Mouse (Mus musculus): ENCODE results near the gene Pkmyt1. TPM values are rescaled to one million over a fixed set of nuclear protein-coding genes. Genes with fewer than 3 reads are reported as not detected.

Pkmyt1 gene
- polyA plus RNA-seq, 2 experiments: 46.4 to 81.7 TPM

GRCm38 (mm10) chr17:23744651-23745050, 18.5 kb downstream of the Pkmyt1 start:
- DNase-seq (ENCODE audit: low spot score) (no peak), ATAC-seq (ENCODE audit: low FRiP score, low read depth) (no peak)
- peak overlapping the region; percentile 41; the same call in 1 of the 2 replicates for H3K4me2 ChIP-seq (replicated peaks; ENCODE audit: low read depth, low read length, severe bottlenecking)
- peaks cover 70% of the 10 kb centered on the region for H3K27me3 ChIP-seq (ENCODE audit: control insufficient read depth, insufficient read depth, low read length)
- WGBS: 4% methylated on average over 8 of the region's 14 CpGs
- H3K9me3 ChIP-seq (ENCODE audit: control insufficient read depth, low read length): no peaks in the 10 kb centered on the region
- H3K36me3 ChIP-seq (ENCODE audit: control insufficient read depth, insufficient read depth, low read length): no peaks in the 10 kb centered on the region
- H3K9ac ChIP-seq (ENCODE audit: low read depth, low read length, severe bottlenecking): peak overlapping the region; percentile 38; the same call in 1 of the 2 replicates
- peak overlapping the region; percentile 24 for H3K4me3 ChIP-seq (replicated peaks; ENCODE audit: low read length)
- H3K4me1 ChIP-seq (ENCODE audit: control insufficient read depth, insufficient read depth, low read length): peaks cover 22% of the 10 kb centered on the region
- H3K27ac ChIP-seq (replicated peaks; ENCODE audit: low read depth, low read length): no peak overlapping the region
- no peak for TF ChIP-seq POLR2A (IDR thresholded peaks at IDR 0.05; ENCODE audit: borderline replicate concordance, extremely low read depth, insufficient read depth, insufficient read length)

- Histone ChIP-seq H3K9me3 (ENCODE audit: control insufficient read depth, low read length) (no peaks in the 10 kb centered on the region), H3K27me3 (ENCODE audit: control insufficient read depth, insufficient read depth, low read length) (peaks cover 61% of the 10 kb centered on the region), H3K27ac (replicated peaks; ENCODE audit: low read depth, low read length) (no peak within 1 kb of the TSS), H3K9ac (ENCODE audit: low read depth, low read length, severe bottlenecking) (peak within 1 kb of the TSS; percentile 38), H3K36me3 (ENCODE audit: control insufficient read depth, insufficient read depth, low read length) (no peaks in the 10 kb centered on the region), H3K4me2 (replicated peaks; ENCODE audit: low read depth, low read length, severe bottlenecking) (peak within 1 kb of the TSS; percentile 41), H3K4me1 (ENCODE audit: control insufficient read depth, insufficient read depth, low read length) (peaks cover 20% of the 10 kb centered on the region), H3K4me3 (replicated peaks; ENCODE audit: low read length) (peak within 1 kb of the TSS; percentile 24)
- DNase-seq (ENCODE audit: low spot score): no peak
- TF ChIP-seq POLR2A (IDR thresholded peaks at IDR 0.05; ENCODE audit: borderline replicate concordance, extremely low read depth, insufficient read depth, insufficient read length): no peak
- peak; percentile 30 for ATAC-seq (ENCODE audit: low FRiP score, low read depth)
- 1% methylated on average over 35 of the region's 45 CpGs for WGBS
Observed at GRCm38 (mm10) chr17:23745301-23746251, 19.4 kb downstream of the Pkmyt1 start, which contains the start of gene Kremen2. TSS of gene Kremen2 (minus strand) at chr17:23745833.

- Histone ChIP-seq H3K4me3 (replicated peaks; ENCODE audit: low read length) (peak overlapping the region; percentile 24; the same call in 1 of the 2 replicates), H3K4me2 (replicated peaks; ENCODE audit: low read depth, low read length, severe bottlenecking) (peak overlapping the region; percentile 41), H3K9me3 (ENCODE audit: control insufficient read depth, low read length) (no peaks in the 10 kb centered on the region), H3K27me3 (ENCODE audit: control insufficient read depth, insufficient read depth, low read length) (peaks cover 56% of the 10 kb centered on the region), H3K4me1 (ENCODE audit: control insufficient read depth, insufficient read depth, low read length) (peaks cover 17% of the 10 kb centered on the region), H3K9ac (ENCODE audit: low read depth, low read length, severe bottlenecking) (no peak overlapping the region), H3K36me3 (ENCODE audit: control insufficient read depth, insufficient read depth, low read length) (peaks cover 4% of the 10 kb centered on the region), H3K27ac (replicated peaks; ENCODE audit: low read depth, low read length) (no peak overlapping the region)
- ATAC-seq (ENCODE audit: low FRiP score, low read depth) (no peak; the same call in 1 of the 2 replicates), DNase-seq (ENCODE audit: low spot score) (no peak)
- 6% methylated on average over 12 of the region's 12 CpGs for WGBS
- no peak for TF ChIP-seq POLR2A (IDR thresholded peaks at IDR 0.05; ENCODE audit: borderline replicate concordance, extremely low read depth, insufficient read depth, insufficient read length)
Observed at GRCm38 (mm10) chr17:23746311-23746710, 20.2 kb downstream of the Pkmyt1 start.

GRCm38 (mm10) chr17:23746767-23747166, 20.6 kb downstream of the Pkmyt1 start:
- Histone ChIP-seq H3K4me1 (ENCODE audit: control insufficient read depth, insufficient read depth, low read length) (peaks cover 17% of the 10 kb centered on the region), H3K4me2 (replicated peaks; ENCODE audit: low read depth, low read length, severe bottlenecking) (no peak overlapping the region), H3K9ac (ENCODE audit: low read depth, low read length, severe bottlenecking) (no peak overlapping the region), H3K27me3 (ENCODE audit: control insufficient read depth, insufficient read depth, low read length) (peaks cover 51% of the 10 kb centered on the region), H3K27ac (replicated peaks; ENCODE audit: low read depth, low read length) (no peak overlapping the region), H3K4me3 (replicated peaks; ENCODE audit: low read length) (no peak overlapping the region), H3K36me3 (ENCODE audit: control insufficient read depth, insufficient read depth, low read length) (peaks cover 8% of the 10 kb centered on the region), H3K9me3 (ENCODE audit: control insufficient read depth, low read length) (no peaks in the 10 kb centered on the region)
- no peak for ATAC-seq (ENCODE audit: low FRiP score, low read depth)
- 62% methylated on average over 3 of the region's 3 CpGs for WGBS
- no peak for DNase-seq (ENCODE audit: low spot score)
- no peak for TF ChIP-seq POLR2A (IDR thresholded peaks at IDR 0.05; ENCODE audit: borderline replicate concordance, extremely low read depth, insufficient read depth, insufficient read length)

- no peak for DNase-seq (ENCODE audit: low spot score)
- Histone ChIP-seq H3K4me1 (ENCODE audit: control insufficient read depth, insufficient read depth, low read length) (peaks cover 12% of the 10 kb centered on the region), H3K27ac (replicated peaks; ENCODE audit: low read depth, low read length) (no peak overlapping the region), H3K4me3 (replicated peaks; ENCODE audit: low read length) (no peak overlapping the region), H3K27me3 (ENCODE audit: control insufficient read depth, insufficient read depth, low read length) (peaks cover 44% of the 10 kb centered on the region), H3K36me3 (ENCODE audit: control insufficient read depth, insufficient read depth, low read length) (peaks cover 15% of the 10 kb centered on the region), H3K9me3 (ENCODE audit: control insufficient read depth, low read length) (no peaks in the 10 kb centered on the region), H3K4me2 (replicated peaks; ENCODE audit: low read depth, low read length, severe bottlenecking) (no peak overlapping the region), H3K9ac (ENCODE audit: low read depth, low read length, severe bottlenecking) (no peak overlapping the region)
- TF ChIP-seq POLR2A (IDR thresholded peaks at IDR 0.05; ENCODE audit: borderline replicate concordance, extremely low read depth, insufficient read depth, insufficient read length): no peak
- ATAC-seq (ENCODE audit: low FRiP score, low read depth): no peak
- WGBS: 74% methylated on average over 3 of the region's 3 CpGs
Observed at GRCm38 (mm10) chr17:23747471-23747870, 21.3 kb downstream of the Pkmyt1 start.
